Mouse (Mus musculus) heart, postnatal 0 days (tissue): ENCODE results near the gene Acer2. TPM values are rescaled to one million over a fixed set of nuclear protein-coding genes. Genes with fewer than 3 reads are reported as not detected.
A peak's percentile ranks its signal among the peaks of the same experiment; 100 is the strongest.

Source experiments
- ATAC-seq: fragments of 200-750 bp; cut with Nextera tagmentation; 2 replicates; pipeline ENCODE4 v1.8.0; 2017; ENCODE audit warnings: low read depth, moderate number of reproducible peaks, moderate library complexity; ENCODE audit not compliant: insufficient read depth
- DNase-seq: peaks from one replicate; pipeline ENCODE4 v3.0.0-alpha.2; 2016; ENCODE audit warnings: low spot score
- H3K27ac ChIP-seq: fragments of 300-500 bp; sonication (generic); 2 replicates; pipeline ENCODE4 v1.5.1; 2014; ENCODE audit warnings: low read depth, mild to moderate bottlenecking
- H3K27me3 ChIP-seq: fragments of 300-500 bp; sonication (generic); 2 replicates; pipeline ENCODE4 v1.6.1; 2014; ENCODE audit warnings: low read length, mixed read lengths; ENCODE audit not compliant: control insufficient read depth, insufficient read depth
- H3K36me3 ChIP-seq: fragments of 300-500 bp; sonication (generic); replicated peaks from 2 replicates; pipeline ENCODE4 v1.6.1; 2014; ENCODE audit warnings: low read length, mixed read lengths; ENCODE audit not compliant: control insufficient read depth, insufficient read depth
- H3K4me1 ChIP-seq: fragments of 300-500 bp; sonication (generic); 2 replicates; pipeline ENCODE4 v1.6.1; 2014; ENCODE audit warnings: antibody characterized with exemption; ENCODE audit not compliant: control insufficient read depth, insufficient read depth
- H3K4me2 ChIP-seq: fragments of 300-500 bp; sonication (generic); 2 replicates; pipeline ENCODE4 v1.6.1; 2014; ENCODE audit warnings: low read depth, mild to moderate bottlenecking, low read length, moderate library complexity
- H3K4me3 ChIP-seq: fragments of 300-500 bp; sonication (generic); 2 replicates; pipeline ENCODE4 v1.5.1; 2014; ENCODE audit warnings: low read depth, low read length
- H3K9ac ChIP-seq: fragments of 300-500 bp; sonication (generic); replicated peaks from 2 replicates; pipeline ENCODE4 v1.6.1; 2014; ENCODE audit warnings: low read depth, low read length, mixed read lengths
- H3K9me3 ChIP-seq: fragments of 300-500 bp; sonication (generic); replicated peaks from 2 replicates; pipeline ENCODE4 v1.6.1; 2016; ENCODE audit warnings: low read length; ENCODE audit not compliant: control insufficient read depth
- CTCF ChIP-seq: IDR thresholded peaks from 2 replicates; pipeline ENCODE4 v1.5.1; 2016; ENCODE audit warnings: antibody characterized with exemption, control low read depth, low read depth
- EP300 ChIP-seq: IDR thresholded peaks from 2 replicates; pipeline ENCODE4 v1.6.1; 2016; ENCODE audit warnings: antibody characterized with exemption, low read depth
- WGBS: fragments of 180-500 bp; shearing (Covaris S2); extraction: QIAGEN DNeasy Blood & Tissue Kit; methylation state at CpG from one replicate; pipeline ENCODE4 v1.1.7; 2014; 5-methylcytosine and 5-hydroxymethylcytosine counted together
- polyA plus RNA-seq: library from polyadenylated mRNA; unstranded; fragments of >200 nt; fragmentation: Nextera tagmentation; extraction: Ambion mirVana; gene quantifications from 2 replicates; pipeline ENCODE4 v1.2.1, GENCODE M21; 2015
- total RNA-seq: library from RNA; depleted of rRNA; stranded (reverse); fragments of >200 nt; gene quantifications from 2 replicates; pipeline ENCODE4 v1.2.3, GENCODE M21; 2014; ENCODE audit warnings: low replicate concordance

Gene Acer2
- total and polyA plus RNA-seq, 2 experiments from 2014 or later = 23.4 to 71.1 TPM

DNA sequence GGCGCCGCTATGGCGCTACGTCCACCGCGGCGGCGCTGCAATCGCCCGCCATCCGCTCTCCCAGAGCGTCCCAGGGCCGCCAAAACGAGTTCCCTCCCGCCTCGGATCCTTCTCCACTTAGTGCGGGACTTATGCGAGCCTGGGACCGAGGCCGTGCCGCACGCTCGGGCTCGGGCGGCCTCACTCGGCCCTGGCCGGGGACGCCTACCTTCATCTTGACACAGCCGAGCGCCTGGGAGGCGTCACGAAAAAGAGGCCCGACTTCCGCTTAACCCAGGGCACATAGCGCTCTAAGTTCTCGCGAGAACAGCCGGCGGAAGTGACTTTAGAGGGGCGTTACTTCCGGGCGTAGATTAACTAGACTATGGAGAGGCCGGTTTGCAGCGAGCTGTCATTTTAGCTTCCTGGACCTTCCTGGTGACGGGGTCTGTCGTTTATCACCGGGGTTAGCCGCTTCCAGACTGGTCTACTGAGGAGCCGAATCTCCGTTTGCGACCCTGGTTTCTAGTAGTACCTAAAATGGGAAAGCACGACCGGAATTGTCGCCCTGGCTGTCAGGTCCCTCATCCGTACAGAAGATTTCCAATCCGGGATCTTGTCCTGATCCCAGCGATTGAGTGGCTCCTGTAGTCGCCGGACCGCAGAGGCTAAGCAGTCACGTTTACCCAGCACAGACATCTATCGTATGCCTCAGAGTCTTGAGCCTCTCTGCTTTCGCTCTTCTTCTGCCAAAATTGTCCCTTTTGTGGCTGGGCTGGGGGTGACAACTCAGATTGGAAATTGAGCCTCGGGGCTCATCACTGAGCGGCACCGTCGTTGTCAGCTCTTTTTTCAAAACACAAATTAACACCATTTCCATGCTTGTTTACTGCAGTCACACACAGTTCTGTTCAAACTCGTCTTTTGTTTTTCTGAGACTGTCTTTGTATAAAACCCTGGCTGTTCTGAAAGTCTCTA, 16.8 kb upstream of the Acer2 start, which contains the start of gene Rps6:
Gene Rps6 (minus strand): TSS at position 300 of the 957 bp plus-strand sequence.
- Histone ChIP-seq H3K27me3 (no peaks in the 10 kb centered on the region), H3K4me2 (peak within 1 kb of the TSS; percentile 89), H3K4me1 (0 out of 2 replicates have a peak, but pooled peaks cover 14% of the 10 kb centered on the region), H3K27ac (peak within 1 kb of the TSS; percentile 98), H3K36me3 (peaks cover 30% of the 10 kb centered on the region), H3K9me3 (no peaks in the 10 kb centered on the region), H3K9ac (peak within 1 kb of the TSS; percentile 99), H3K4me3 (peak within 1 kb of the TSS; percentile 95)
- DNase-seq = peak; percentile 97
- TF ChIP-seq CTCF (no peak), EP300 (peak; percentile 97)
- WGBS = under 1% methylated on average over 66 of the region's 68 CpGs
- ATAC-seq = peak; percentile 99

- peak overlapping the region; percentile 95 for H3K4me3 ChIP-seq
- TF ChIP-seq CTCF (no peak), EP300 (no peak)
- 0 out of 2 replicates have a peak, but pooled peaks cover 14% of the 10 kb centered on the region for H3K4me1 ChIP-seq
- 53% methylated on average over 12 of the region's 12 CpGs for WGBS
- peak overlapping the region; percentile 98 for H3K27ac ChIP-seq
- no peaks in the 10 kb centered on the region for H3K9me3 ChIP-seq
- peaks cover 24% of the 10 kb centered on the region for H3K36me3 ChIP-seq
- ATAC-seq (no peak), DNase-seq (no peak)
- no peaks in the 10 kb centered on the region for H3K27me3 ChIP-seq
- H3K9ac ChIP-seq = peak overlapping the region; percentile 99
- H3K4me2 ChIP-seq = peak overlapping the region; percentile 89
Observed at GRCm38 (mm10) chr4:86858070-86858440, 16.1 kb upstream of the Acer2 start.

DNA sequence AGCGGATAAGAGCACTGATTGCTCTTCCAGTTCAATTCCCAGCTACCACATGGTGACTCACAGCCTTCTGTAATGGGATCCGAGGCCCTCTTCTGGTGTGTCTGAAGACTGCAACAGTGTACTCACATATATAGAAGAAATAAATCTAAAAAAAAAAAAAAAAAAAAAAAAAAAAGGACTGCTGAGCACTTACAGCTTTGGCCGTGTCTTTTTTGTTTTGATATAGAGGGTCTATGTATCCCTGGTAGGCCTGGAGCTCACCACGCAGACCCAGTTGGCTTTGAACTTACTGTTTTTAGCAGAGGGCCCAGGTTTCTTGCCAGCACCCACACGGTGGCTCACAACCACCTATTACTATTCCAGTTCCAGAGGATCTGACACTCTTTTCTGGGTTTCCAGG, 10.1 kb upstream of the Acer2 start:
- Histone ChIP-seq H3K36me3 (no peaks in the 10 kb centered on the region), H3K27me3 (no peaks in the 10 kb centered on the region), H3K4me3 (no peak overlapping the region), H3K4me2 (no peak overlapping the region), H3K27ac (no peak overlapping the region), H3K9ac (no peak overlapping the region), H3K4me1 (no peaks in the 10 kb centered on the region), H3K9me3 (no peaks in the 10 kb centered on the region)
- 73% methylated on average over 5 of the region's 5 CpGs for WGBS
- DNase-seq (no peak), ATAC-seq (no peak)
- TF ChIP-seq CTCF (no peak), EP300 (no peak)

- no peaks in the 10 kb centered on the region for H3K9me3 ChIP-seq
- no peak overlapping the region for H3K9ac ChIP-seq
- no peak overlapping the region for H3K4me3 ChIP-seq
- H3K36me3 ChIP-seq = no peaks in the 10 kb centered on the region
- H3K27me3 ChIP-seq = no peaks in the 10 kb centered on the region
- TF ChIP-seq EP300 (no peak), CTCF (no peak)
- DNase-seq (no peak), ATAC-seq (no peak)
- H3K4me2 ChIP-seq = no peak overlapping the region
- H3K27ac ChIP-seq = no peak overlapping the region
- no peaks in the 10 kb centered on the region for H3K4me1 ChIP-seq
Observed at GRCm38 (mm10) chr4:86871988-86872387, 2.2 kb upstream of the Acer2 start.

- Histone ChIP-seq H3K4me3 (no peak overlapping the region), H3K9me3 (no peaks in the 10 kb centered on the region), H3K36me3 (no peaks in the 10 kb centered on the region), H3K9ac (no peak overlapping the region), H3K4me1 (no peaks in the 10 kb centered on the region), H3K27me3 (no peaks in the 10 kb centered on the region), H3K4me2 (no peak overlapping the region), H3K27ac (no peak overlapping the region)
- TF ChIP-seq EP300 (no peak), CTCF (no peak)
- ATAC-seq (no peak), DNase-seq (no peak)
- 58% methylated on average over 4 of the region's 4 CpGs for WGBS
Observed at GRCm38 (mm10) chr4:86873072-86873471, 1.1 kb upstream of the Acer2 start.
